Mouse (Mus musculus): ENCODE results near the gene Atf1.

The Atf1 gene

DNA sequence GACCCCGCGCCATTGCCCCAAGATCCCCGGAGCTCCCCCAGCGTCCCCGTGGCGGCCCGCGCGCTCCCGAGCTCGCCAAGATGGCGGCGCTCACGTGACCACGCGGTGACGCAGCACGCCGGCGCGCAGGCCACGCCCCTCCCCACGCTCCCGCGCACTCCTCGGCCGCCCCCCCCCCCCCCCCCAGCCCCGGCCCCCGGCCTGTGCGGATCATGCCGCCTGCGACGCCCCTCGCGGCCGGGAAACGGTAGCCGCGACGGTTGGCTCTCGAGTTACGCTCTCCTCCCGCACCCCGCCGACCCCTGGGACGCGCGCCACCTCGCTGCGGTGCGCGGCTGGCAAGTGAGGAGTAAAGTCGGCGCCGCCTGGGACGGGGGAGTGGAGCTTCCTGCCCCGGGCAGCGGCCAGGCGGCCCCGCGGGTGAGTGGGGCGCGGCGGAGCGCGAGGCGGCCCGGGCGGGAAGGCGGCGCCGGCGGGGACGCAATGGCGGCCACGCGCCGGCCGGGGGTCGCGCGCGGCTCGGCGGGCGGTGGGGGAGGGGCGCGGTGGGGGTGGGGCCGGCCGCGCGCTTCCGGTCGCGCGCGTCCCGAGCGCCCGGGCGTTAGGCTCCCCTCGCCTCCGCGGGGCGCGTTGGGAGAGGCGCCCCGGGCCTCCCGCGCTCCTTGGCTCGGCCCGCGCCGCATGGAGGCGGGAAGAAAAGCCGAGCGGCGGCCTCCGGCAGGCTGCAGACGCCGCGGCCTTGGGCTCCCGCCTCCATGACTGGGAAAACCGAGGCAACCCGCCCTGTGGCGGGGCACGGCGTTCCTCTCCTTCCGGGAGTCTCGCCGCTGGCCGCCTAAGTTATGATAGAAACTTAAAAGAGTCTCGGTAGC, at the start of gene Atf1:
Gene Atf1 (plus strand): TSS at position 157 of the 872 bp plus-strand sequence.
- peak; percentile 92 for DNase-seq (ENCODE audit: low spot score)

DNA sequence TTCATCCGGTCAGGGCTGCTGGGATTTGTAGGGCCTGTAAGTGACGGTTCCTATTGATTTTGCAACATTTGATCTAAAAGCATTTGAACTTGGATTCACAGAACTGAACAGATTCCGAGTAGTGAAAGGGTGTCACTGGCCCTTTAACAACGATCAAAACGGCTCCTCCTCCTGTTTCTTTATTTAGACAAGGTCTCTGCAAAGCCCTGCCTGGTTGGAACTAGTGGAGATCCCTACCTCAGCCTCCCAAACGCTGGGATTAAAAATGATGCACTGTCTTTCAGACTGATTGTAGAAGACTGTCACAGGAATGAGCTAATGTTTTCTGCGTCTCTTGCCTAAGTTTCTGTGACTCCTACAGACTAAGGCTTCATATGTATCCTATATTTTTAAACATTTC, 49.1 kb upstream of the Atf1 start:
- DNase-seq (ENCODE audit: low spot score) = no peak

DNA sequence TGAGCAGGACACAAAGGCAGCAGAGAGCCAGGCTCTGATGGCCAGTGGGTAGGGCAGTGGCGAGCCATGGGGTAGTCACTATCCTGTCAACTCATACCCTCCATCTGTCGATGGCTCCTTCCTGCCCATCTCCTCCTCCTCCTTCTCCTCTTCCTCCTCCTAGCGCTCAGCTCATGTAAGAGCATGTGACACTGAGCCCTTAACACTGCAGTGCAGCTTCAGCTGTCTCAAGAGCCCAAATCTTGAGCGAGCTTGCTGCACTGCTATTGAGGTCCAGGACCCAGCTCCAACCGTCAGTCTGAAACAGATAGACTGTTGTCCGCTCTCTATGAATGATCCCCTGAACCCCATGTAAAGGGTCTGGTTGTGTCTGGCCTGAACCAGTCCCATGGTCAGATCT, 47.9 kb upstream of the Atf1 start:
- no peak for DNase-seq (ENCODE audit: low spot score)

DNA sequence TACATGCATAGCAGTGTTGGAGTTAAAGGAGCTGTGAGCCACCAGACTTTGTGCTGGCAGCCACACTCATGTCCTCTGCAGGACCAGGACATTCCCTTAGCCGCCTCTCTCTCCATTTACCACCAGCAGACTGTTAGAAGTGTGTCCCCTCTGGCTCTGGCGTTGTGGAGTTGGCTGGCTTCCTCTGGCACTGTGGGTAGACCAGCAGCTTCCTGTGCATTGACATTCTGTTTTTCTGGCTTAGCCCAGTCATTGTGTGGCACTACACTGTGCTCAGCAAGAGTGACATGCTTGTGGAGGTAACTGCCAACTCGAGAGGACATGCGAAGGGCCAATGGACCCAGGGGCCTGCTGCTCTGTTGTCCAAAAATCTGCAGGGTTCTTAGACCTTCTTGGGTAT, 47.4 kb upstream of the Atf1 start:
- no peak for DNase-seq (ENCODE audit: low spot score)

DNA sequence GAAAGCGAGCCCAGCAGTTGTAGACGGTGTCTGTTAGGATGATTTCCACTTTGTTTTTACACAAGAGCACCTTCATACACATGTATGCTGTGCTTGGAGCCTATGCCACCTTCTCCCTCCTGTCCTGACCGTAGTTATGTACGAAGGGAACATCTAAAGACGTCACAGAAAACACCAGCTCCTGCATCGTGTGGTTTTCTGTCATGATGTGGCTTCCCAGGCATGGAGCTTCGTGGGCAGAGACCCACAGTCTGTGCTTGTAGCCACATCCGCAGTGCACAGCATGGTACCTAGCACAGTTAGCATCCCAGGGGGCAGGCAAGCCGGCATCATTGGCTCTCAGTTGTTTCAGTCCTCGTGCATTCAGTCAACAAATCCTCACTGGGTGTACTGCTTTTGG, 45.8 kb upstream of the Atf1 start:
- DNase-seq (ENCODE audit: low spot score) = no peak

DNA sequence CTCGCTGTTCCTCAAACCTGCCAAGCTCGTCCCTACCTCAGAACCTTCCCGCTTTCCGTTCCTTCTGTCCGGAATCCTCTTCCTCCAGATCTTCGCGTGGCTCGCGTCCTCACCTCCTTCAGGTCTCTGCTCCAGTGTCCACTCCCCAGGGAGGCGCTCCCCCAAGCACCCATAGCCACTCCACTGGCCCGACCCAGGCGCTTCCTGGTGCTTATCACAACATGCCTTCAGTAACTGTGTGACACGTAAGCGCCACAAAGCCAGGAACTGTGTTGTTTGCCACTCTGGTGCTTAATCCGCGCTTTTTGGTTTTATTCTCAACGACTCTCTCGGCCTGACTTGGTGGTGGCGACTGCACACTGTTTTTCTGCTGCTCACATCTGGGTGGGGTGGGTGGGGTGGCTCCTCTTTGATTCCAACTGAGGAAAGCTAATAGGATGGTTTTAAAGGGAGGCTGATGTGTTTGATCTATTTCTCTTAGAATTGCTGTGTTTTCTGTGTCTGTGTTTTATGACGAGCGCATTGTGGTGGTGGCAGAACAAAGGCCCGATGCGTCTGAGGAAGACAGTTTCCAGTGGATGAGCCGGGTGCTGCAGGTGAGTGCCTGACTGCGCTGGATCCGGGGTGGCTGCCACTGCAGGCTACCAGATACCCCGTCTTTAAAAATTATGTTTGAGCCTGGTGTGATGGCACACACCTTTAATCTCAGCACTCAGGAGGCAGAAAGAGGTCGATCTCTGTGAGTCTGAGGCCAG, 44.9 kb upstream of the Atf1 start:
- no peak for DNase-seq (ENCODE audit: low spot score)

DNA sequence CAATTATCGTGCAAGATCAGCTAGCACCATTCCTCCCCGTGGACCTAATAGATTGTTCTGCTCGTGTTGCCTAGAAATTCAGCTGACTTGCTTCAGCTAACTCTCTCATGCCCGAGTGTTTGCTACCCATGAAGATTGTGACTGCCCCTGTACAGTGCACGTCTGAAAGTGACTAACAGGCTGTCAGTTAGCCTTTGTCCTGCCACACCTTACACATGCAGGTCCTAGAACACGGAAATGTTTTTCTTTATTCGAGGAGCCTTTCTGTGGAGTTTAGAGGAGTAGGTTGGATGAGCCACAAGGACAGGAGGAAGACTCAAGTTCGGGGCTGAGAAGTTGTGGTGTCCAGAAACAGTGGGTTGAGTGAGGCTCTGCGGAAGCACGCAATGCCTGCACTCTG, 44.1 kb upstream of the Atf1 start:
- DNase-seq (ENCODE audit: low spot score) = no peak

DNA sequence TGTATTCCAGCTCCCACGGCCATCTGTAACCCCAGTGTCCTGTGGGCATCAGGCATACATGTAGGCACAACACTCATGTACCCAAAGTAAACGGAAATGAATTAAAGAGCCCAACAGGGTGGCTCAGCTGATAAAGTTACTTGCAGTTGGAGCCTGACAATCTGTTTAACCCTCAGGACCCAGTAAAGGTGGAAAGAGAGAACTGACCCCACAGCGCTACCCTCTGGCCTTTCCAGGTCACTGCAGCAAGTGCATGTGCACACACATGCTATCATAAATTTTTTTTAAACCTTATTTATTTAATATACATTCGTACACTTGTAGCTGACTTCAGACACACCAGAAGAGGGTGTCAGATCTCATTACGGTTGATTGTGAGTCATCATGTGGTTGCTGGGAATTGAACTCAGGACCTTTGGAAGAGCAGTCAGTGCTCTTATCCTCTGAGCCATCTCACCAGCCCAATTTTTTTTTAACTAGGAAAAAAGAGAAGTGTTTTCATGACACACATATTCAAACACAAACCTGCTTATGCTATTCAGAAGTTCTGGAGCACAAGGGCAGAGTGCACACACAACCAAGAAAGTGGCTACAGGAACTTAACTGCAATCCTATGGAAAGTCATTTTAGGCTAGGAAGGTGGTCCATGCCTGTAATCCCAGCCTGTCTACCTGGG, 42.7 kb upstream of the Atf1 start:
- DNase-seq (ENCODE audit: low spot score) = peak; percentile 18

DNA sequence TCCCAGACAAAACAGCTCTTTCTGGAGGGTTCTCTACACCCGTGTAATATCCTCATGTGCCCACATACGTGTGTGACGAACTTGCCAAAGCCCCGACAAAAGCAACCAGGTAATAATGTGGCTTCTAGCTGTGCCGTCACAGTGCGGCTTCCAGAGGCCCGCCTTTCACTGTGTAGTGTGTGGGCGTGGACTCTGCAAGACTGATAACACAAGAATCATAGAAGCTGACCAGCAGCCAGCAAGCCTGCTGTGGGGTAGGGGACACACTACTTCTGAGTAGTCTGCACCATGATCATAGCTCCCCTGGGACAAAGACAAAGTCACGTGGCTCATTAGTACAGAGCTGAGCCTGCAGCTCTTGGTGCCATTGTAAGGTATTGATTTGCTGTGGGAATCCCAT, 41.4 kb upstream of the Atf1 start:
- DNase-seq (ENCODE audit: low spot score) = no peak

DNA sequence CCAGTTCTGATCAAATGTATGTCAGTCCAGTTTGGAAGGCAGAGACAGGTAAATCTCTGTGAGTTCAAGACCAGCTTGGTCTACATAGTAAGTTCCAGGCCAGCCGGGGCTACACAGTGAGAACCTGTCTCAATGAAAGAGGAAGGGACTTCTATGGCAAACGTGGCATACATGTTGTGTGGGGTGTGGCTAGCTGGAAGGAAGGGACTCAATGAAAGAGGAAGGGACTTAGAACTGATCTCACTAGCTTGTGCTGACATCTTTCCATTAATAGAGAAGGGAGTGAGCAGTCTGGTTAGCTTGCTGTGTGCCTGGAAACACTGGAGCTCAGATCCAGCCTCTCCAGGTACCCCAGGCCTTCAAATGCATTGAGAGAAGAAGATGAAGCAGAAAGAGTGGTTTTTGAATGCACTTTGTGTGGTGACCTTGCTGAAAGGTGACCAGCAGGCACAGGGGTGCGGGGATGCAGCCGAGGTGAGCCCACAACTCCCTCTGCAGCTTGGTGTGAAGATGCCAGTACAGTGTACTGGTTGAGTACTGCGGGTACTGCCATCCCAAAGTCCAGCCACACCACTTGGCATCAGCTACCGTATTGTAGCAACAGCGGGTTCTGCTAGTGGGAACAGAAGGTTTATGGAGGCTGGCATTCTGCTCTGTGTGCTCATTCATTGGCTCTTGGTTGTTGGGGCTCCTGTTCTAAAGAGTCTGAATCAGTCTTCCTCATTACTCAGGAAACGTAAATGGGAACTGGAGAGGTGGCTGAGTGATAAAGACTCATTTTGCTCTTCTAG, 40.5 kb upstream of the Atf1 start:
- no peak for DNase-seq (ENCODE audit: low spot score)

DNA sequence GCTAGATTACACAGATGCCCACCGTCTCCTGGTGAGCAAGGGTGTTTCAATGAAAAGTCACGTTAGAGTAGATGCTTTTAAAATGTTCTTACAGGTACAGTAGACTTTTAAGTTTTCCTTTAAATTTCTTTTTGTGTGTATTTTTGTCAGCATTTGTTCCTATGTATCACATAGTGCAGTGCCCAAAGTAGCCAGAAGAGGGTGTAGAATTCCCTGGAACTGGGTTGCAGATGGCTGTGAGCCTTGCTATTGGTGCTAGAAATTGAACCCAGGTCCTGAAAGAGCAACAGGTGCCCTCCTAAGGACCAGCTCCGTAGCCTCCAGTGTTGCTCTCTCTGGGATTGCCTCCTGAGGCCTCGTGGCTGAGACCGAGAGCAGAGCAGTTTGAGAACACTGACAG, 39.1 kb upstream of the Atf1 start:
- DNase-seq (ENCODE audit: low spot score) = peak; percentile 21

DNA sequence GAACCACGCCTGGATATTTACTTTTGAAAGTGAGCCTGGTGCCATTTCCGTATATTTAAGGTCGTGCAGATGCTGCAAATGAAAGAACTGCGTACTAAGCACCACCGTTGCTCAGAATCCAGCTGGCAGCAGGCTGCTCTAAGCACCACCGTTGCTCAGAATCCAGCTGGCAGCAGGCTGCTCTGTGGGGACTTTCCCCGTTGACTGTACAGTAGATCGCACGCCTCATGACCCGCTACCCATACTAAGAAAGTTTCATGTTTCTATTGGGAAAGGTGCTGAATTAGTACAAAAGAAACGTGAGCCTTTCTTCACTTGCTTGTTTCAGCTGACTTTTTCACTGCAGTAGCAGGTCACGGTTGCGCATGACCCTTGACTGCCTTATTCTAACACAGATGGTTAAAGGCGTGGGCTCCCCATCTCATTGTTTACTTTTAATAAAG, 38.6 kb upstream of the Atf1 start:
- no peak for DNase-seq (ENCODE audit: low spot score)

DNA sequence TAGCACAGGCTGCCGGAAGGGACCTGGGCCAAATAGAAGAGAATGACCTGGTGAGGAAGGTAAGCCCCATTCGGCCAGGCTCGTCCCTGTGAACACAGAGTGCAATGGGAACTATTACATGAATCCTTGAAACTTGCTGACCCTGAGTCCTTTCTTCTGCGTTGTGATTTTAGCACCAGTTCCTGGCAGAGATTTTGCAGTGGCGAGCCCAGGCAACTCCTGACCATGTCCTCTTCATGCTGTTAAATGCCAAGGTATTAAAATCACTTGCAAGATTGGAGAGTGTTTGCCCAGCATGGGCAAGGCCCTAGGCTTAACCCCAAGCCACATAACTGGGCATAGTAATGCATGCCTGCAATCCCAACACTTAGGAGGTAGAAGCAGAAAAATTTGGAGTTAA, 37.5 kb upstream of the Atf1 start:
- DNase-seq (ENCODE audit: low spot score) = no peak

DNA sequence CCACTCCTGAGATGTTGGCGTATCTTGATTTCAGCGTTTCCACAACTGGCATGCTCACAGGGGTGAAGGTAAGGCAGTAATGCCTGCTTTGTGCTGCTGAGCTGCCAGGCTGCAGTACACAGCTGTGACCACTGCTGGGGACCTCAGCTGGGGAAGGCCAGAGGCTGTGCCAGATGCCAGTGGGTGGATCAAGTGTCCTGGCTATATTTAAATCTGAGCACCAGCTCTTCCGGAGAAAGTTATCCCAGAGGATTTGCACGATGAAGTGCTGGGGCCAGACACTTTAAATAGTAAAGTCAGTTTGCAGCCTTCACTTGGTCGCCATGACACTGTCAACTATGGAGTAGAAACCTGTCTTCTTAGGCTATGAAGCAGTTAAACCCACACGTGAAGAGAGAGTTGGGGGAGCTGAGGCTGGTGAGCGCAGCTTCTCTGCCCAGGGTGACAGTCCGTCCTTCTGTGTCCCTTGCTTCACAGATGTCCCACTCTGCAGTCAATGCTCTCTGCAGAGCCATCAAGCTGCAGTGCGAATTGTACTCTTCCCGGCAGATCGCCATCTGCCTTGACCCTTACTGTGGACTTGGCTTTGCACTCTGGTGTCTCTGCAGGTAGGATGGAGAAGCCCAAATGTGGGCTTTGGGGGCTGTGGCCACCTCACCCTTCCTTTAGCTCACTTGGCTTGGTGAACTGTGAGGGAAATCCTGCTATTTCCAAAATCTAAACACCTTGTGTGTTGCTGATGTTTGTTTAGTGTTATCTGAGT, 28.5 kb upstream of the Atf1 start:
- DNase-seq (ENCODE audit: low spot score) = no peak

DNA sequence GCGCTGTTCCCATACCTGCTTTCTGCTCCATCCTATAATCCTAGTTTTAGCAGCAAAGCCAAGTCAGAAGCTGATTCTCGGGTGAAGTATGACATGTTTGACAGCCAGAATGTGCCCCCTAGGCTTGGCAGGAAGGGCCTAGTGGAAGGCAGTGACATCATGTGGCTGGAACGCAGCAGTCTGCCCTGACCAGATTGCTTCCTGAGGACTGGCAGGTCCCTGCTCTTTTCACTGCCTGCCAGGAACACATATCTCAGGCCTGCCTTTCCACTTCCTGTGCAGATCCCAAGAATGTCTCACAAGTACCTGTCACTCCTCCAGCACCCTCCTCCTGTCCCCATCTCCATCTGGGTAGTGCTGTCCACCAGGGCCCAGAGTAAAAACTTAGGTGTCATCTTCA, 27.8 kb upstream of the Atf1 start:
- DNase-seq (ENCODE audit: low spot score) = no peak

DNA sequence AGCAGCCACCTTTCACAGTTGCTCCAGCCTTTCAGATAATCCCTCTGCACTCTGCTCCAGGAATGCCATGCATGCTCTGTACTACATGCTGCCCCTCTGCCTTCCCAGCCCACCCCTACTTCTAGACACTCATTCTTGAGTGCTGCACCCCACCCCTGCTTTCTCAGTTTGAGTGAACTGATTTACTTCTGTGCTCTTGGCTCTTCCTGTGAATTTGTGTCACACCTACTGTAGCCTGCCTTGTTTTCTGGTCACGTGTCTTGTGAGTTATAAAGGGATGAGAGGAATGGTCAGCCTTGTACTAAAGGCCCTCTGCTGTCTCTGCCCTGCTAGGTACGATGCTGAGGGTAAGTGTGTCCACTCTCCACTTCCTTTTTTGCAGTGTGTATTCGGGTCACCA, 25.8 kb upstream of the Atf1 start:
- DNase-seq (ENCODE audit: low spot score) = no peak

DNA sequence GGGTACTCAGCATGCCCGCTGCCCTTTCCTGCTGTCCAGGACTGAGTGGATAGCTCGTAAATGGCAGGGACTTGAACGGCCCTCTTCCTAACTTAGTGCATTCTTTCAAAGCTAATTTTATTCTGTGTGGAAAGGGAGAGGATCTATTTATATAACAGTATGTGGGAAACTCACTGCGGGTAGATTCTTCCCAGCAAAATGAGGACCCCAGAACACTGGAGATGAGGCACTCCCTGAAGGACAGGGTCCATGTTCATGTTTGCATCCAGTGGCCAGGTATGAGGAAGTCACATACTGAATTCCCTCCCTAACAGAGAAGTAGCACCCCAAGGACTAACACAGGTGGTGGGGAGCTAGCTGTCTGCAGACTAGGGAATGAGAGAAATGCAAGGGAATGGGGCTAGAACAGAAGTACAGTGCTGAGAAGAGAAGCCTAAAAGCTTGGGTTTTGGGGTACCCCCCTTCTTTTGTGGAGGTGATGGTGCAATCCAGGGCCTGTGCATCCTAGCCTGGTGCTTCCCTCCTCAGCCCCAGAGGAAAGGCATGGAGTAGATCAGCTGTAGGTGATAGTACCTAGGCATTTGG, 25.1 kb upstream of the Atf1 start:
- no peak for DNase-seq (ENCODE audit: low spot score)

DNA sequence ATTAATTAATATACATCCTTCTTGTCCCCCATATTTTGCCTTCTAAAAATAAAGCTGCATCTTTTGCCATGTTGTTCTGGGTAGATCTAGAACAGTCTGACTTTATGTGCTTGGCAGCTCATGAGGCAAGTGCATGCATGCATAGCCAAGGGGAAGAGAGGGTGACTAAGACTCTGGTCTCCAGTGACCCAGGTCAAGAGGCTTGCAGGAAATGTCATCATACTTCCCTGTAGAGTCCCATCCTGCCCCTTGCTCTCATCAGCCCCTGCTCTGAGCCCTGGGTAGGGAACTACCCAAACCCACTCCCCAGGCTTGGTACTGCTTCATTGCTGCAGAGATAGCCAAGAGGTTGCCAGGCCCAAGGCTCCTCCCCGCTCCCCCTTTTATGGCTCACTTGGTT, 23.0 kb upstream of the Atf1 start:
- DNase-seq (ENCODE audit: low spot score) = no peak

DNA sequence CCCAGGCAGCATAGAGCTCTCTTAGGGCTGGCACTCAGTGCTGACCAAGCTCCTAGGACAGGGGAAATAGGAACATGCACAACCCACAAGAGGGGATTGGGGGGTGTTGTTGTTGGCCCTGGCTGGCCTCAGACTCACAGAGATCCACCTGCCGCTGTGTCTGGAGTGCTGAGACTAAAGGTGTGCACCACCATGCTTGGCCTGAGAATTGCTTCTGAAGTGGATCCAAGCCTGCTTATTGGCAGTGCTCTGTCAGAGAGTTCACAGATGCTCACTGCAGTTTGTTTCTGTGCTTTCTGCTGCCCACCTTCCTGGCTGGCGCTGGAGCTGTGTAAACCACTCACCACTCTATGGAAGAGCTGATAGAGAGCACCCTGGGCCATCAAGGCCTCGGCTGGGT, 17.6 kb upstream of the Atf1 start:
- DNase-seq (ENCODE audit: low spot score) = no peak

DNA sequence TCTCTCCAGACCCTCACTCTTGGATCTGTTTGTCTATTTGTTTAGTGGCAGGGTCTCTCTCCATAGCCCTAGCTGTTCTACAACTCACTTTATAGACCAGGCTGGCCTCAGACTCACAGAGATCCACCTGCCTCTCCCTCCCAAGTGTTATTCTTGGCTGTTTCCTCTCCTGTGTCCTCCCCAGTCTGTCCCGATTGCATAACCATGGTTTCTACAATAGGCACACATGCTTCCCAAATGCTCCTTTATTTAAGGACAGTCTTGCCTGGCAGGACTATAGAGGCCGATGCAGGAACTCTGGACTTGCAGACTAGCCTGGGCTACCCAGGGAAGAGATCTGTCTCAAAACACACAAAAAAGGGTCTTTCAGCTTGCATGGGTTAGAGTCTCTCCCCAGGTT, 14.3 kb upstream of the Atf1 start:
- no peak for DNase-seq (ENCODE audit: low spot score)

DNA sequence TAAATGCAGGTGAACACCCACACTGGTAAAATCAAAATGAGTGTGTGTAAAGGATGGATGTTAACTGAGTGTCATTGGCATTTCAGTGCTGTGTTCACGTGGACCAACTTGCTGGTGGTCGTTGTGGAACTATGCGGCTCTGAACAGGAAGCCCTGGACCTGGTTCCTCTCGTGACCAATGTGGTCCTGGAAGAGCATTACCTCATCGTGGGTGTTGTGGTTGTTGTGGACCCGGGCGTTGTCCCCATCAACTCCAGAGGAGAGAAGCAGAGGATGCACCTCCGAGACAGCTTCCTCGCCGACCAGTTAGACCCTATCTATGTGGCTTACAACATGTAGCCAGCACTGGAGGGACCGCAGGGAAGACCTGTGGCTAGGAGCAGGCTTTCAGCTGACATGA, 12.5 kb upstream of the Atf1 start:
- DNase-seq (ENCODE audit: low spot score) = no peak

Data from embryo, embryonic 10.5 days (tissue).